Mouse (Mus musculus): ENCODE measurements around the gene Nup210l.

DNA sequence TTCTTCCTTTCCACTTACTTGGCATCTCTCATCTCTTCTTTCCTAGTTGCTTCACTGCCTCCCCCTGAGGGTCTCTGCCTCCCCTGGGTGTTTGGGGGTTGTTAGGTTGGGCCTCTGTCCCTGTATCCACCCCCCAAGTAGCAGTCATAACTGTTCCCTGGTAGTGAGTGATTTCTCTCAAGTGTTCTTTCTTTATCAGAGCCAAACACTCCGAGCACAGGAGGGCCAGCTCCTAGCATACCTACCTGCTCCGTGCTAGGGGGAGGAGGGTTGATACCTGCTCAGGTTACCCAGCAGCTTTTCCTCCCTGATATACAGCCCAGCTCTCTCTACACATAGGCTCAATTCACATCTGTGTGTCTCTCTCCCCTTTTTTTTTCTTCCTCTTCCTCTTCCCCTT, 15.3 kb upstream of the Nup210l start:
- TF ChIP-seq POLR2A (IDR thresholded peaks at IDR 0.05; ENCODE audit: extremely low read depth, insufficient read depth, low read length) (no peak), CTCF (IDR thresholded peaks at IDR 0.05; ENCODE audit: extremely low read depth, insufficient read depth, low read length) (no peak)

Data from cortical plate, adult 2 months (tissue).